Comparison of ENCODE assay signal across 19 mouse cellular contexts in genomic region chr11:113321601-113322000, GRCm38 (mm10).
"Had no signal": no experiment of that assay in that cellular context is flagged by ENCODE, and none has a peak within 500 bp of the region (broad histone marks: within the 10 kb centered on the region; RNA-seq: fewer than 3 reads in every experiment).

No protein-coding gene starts in this region.

- DNase-seq: kidney, adult 18-20 months; kidney, adult 9 months; kidney, postnatal 14 days; kidney, postnatal 4 days; layer of hippocampus, adult 9-11 months; left cerebral cortex, postnatal 4 days; lung, adult 2 months; lung, postnatal 14 days; lung, postnatal 4 days; midbrain, embryonic 14.5 days; right cerebral cortex, adult 18-20 months; right cerebral cortex, postnatal 14 days; right cerebral cortex, postnatal 4 days; thymus, adult 2 months; thymus, postnatal 14 days; thymus, postnatal 4 days had no signal

- H3K4me2 ChIP-seq: limb, embryonic 13.5 days; midbrain, embryonic 11.5 days had no signal

- H3K9me3 ChIP-seq: limb, embryonic 13.5 days had no signal

- H3K4me3 ChIP-seq: limb, embryonic 13.5 days had no signal

- H3K27ac ChIP-seq: limb, embryonic 13.5 days; stomach, postnatal 0 days had no signal

- H3K27me3 ChIP-seq: limb, embryonic 13.5 days had no signal

- H3K9ac ChIP-seq: limb, embryonic 13.5 days had no signal

- H3K36me3 ChIP-seq: limb, embryonic 13.5 days had no signal
